Mouse (Mus musculus) olfactory bulb, adult 2 months (tissue): ENCODE measurements around the gene Tjp1. TPM values are rescaled to one million over a fixed set of nuclear protein-coding genes. Genes with fewer than 3 reads are reported as not detected.

Source experiments
- H3K27ac ChIP-seq: fragments of 200-500 bp; 2 replicates; pipeline ENCODE4 v1.5.1; 2012; ENCODE audit warnings: low read depth, low read length; ENCODE audit not compliant: insufficient read depth
- H3K4me1 ChIP-seq: fragments of 200-500 bp; 2 replicates; pipeline ENCODE4 v1.6.1; 2012; ENCODE audit warnings: low read length; ENCODE audit not compliant: control insufficient read depth, insufficient read depth
- H3K4me3 ChIP-seq: fragments of 200-500 bp; 2 replicates; pipeline ENCODE4 v1.5.1; 2012; ENCODE audit warnings: mild to moderate bottlenecking, low read depth, low read length, moderate library complexity; ENCODE audit not compliant: insufficient read depth
- CTCF ChIP-seq: fragments of 200-500 bp; IDR thresholded peaks from 2 replicates; pipeline ENCODE4 v1.5.1; 2012; ENCODE audit warnings: low read depth, mild to moderate bottlenecking, low read length, moderate library complexity; ENCODE audit not compliant: insufficient read depth
- POLR2A ChIP-seq: fragments of 200-500 bp; IDR thresholded peaks from 2 replicates; pipeline ENCODE4 v1.6.1; 2012; ENCODE audit warnings: mild to moderate bottlenecking, low read depth, low read length, moderate library complexity; ENCODE audit not compliant: insufficient read depth
- WGBS: fragments of 180-500 bp; shearing (Covaris S2); methylation state at CpG from one replicate; pipeline ENCODE4 v1.1.7; 2018; 5-methylcytosine and 5-hydroxymethylcytosine counted together
- polyA plus RNA-seq: library from polyadenylated mRNA; stranded (reverse); fragments of >200 nt; gene quantifications from 2 replicates; pipeline ENCODE4 v1.2.4, GENCODE M21; 2012; ENCODE audit warnings: low replicate concordance; ENCODE audit not compliant: missing spikeins, insufficient read depth, insufficient read length

Gene Tjp1
- polyA plus RNA-seq, 1 experiment = not detected

DNA sequence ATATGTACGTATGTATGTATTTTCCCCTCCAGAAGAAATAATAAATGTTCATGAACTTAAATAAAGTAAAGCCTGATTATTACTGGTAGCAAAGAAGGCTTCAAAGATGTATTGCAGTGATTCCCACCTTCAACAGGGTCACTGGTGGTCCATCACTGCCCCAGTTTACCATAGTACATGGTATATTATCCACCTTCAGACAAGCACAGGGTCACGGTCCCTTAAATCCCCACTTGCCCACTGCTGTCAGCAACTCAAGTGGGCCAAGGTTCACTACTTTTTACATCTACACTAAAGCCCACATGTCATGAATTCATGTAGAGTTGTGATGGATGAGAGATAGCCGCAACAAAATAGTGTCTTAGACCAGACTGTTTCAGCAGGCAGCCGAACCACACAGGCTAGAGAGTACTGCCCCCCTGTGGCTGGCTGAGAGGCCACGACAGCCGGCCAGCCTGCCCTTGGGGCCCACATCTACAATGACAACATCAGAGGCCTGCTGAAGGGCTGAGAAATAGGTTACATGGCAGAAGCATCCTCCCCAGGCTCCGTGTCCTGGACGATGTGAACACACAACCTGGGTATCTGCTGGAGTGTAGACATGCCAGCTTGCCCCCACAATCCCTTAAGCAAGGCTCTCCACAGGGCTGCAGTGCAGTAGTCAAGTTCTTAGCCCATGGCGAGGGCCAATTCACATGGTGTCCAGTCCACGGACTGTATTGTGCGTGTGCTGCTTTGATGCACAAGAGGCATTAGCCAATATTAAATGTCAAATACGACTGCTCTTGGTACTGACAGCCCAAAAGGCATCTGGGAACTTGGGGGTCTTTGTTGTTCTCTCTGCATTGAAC is 29.6 kb downstream of the Tjp1 start:
- WGBS = 64% methylated on average over 12 of the region's 12 CpGs
- TF ChIP-seq POLR2A (no peak), CTCF (peak; percentile 50; the same call in 1 of the 2 replicates)
- Histone ChIP-seq H3K27ac (no peak overlapping the region), H3K4me1 (peaks cover 6% of the 10 kb centered on the region; the same call in 1 of the 2 replicates), H3K4me3 (no peak overlapping the region)

DNA sequence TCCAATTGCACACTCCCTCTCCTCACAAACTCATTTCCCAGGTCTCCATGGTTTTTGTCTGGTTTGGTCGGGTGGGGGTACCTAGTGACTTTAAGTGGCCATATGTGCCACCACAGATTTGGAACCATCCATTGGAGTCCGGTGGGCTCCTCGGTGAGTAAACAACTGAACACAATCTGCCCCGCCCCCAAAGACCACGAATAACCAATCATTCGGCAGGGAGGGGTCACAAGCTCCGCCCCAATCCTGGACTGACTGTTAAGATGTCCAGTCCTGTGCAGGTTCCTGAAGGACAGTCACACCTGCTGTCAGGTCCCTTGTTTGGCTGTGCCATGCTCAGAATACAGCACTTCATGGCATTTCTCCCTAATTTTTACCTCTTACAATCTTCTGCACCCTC is 37.1 kb downstream of the Tjp1 start:
- Histone ChIP-seq H3K4me3 (no peak overlapping the region), H3K27ac (no peak overlapping the region), H3K4me1 (peaks cover 5% of the 10 kb centered on the region; the same call in 1 of the 2 replicates)
- WGBS = 89% methylated on average over 7 of the region's 7 CpGs
- TF ChIP-seq POLR2A (no peak), CTCF (no peak)

DNA sequence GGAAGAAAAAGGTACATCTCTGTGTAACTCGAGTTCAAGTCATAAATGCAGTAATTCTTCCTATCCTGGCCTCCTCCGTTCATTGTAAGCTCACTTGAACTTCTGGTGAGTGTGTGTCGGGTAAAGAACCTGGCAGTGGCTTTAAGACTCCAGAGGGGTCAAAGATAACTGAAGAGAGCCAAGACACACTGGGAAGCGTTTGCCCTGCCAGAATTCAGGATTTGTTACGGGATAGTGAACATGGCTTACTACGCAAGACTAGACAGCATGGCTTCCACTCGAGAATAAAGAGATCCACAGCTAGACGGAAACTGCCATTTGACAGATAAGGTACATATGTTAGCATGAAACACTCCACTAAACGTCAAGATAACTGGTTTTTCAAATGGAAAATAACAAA is 37.8 kb downstream of the Tjp1 start:
- H3K4me3 ChIP-seq = no peak overlapping the region
- 84% methylated on average over 9 of the region's 9 CpGs for WGBS
- peaks cover 5% of the 10 kb centered on the region; the same call in 1 of the 2 replicates for H3K4me1 ChIP-seq
- TF ChIP-seq POLR2A = no peak
- no peak for TF ChIP-seq CTCF
- H3K27ac ChIP-seq = no peak overlapping the region

DNA sequence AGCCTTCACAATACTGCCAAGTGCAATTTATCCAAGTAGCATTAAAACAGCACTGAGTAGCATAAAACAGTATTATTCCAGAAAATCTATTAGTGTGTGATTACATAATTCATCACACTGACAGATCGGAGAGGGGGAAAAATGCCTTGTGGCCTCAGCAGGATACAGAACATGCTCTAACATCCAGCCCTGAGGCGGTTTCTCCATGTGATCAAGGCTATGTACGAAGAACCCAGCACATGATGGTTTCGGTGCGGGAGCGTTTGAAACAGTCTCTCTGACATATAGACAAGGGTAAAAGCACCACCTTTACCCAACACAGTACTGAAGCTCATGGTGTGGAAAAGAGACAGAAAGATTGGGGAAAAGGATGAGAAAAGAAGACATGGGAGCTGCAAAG is 38.4 kb downstream of the Tjp1 start:
- Histone ChIP-seq H3K27ac (no peak overlapping the region), H3K4me1 (peaks cover 5% of the 10 kb centered on the region; the same call in 1 of the 2 replicates), H3K4me3 (no peak overlapping the region)
- TF ChIP-seq POLR2A (no peak), CTCF (no peak)
- WGBS = 91% methylated on average over 6 of the region's 6 CpGs

DNA sequence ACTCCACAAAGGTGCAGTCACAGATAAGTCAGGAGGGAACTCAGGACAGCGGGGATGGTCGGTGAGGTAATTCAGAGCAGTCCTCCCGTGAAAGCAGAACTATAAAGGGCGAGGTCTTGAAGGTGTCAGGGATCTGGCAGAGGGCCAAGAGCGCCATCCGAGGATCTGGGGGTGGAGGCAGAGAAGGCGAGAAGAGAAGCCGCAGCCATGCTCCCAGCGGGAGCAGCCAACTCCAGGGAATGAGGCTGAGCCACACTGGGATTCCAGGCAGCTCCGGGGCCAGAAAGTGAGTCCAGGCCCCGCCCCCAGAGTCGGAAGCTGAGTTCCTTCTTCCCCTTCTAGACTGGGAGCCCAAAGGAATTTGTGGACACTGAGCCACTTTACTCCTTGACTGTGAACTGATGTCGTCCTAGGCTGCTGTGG is 41.3 kb downstream of the Tjp1 start:
- no peak overlapping the region for H3K4me3 ChIP-seq
- H3K27ac ChIP-seq = no peak overlapping the region
- H3K4me1 ChIP-seq = peaks cover 5% of the 10 kb centered on the region; the same call in 1 of the 2 replicates
- 33% methylated on average over 13 of the region's 13 CpGs for WGBS
- TF ChIP-seq POLR2A = no peak
- TF ChIP-seq CTCF = no peak

DNA sequence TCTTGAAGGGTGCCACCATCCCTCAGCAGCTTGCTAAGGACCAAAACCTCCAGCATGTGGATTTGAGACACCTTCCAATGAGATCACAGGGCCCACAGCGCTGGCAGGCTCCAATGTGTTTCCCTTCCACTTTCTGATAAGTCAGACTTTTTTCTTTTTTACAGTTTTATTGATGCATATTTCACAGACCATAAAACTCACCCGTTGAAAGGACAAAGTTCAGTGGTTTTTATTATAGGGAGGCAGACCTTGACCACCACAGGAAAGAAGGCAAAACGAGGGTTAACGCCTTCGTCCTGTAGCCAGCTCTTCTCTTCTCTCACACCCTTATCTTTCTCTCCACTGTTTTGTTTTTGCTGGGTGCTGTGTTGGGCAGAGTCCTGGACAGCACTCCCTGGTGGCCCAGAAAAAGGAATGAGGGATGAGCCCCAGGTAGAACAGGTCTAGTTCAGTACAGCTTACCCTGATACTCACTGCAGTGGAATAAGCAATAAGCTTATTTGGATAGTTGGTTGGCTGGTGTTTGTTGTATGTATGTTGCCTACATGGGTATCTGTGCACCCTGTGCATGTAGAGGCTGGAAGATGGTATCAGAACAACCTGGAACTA is 43.3 kb downstream of the Tjp1 start:
- H3K27ac ChIP-seq = no peak overlapping the region
- peaks cover 5% of the 10 kb centered on the region; the same call in 1 of the 2 replicates for H3K4me1 ChIP-seq
- TF ChIP-seq CTCF (no peak), POLR2A (no peak)
- WGBS = 87% methylated on average over 5 of the region's 5 CpGs
- H3K4me3 ChIP-seq = no peak overlapping the region

DNA sequence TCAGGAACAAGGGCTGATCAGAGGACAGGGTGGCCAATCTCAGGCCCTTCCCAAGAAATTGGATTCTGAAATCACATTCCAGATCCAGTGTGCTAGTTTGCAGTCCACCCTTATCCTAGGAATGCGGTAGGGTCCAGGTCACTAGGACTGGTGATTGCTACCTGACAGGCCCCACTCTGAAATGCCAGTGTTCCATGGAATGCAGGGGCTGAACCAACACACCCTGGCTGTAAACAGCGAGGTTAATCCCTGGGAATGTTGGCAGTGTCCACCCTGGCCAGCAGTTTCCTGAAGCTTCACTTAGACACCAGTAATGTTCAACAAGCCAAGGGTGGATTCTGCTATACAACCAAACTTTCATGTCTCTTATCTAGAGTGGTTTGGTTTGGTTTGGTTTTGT is 45.4 kb downstream of the Tjp1 start:
- Histone ChIP-seq H3K4me3 (no peak overlapping the region), H3K27ac (no peak overlapping the region), H3K4me1 (peaks cover 5% of the 10 kb centered on the region; the same call in 1 of the 2 replicates)
- TF ChIP-seq CTCF (no peak), POLR2A (no peak)
- 89% methylated on average over 2 of the region's 2 CpGs for WGBS

DNA sequence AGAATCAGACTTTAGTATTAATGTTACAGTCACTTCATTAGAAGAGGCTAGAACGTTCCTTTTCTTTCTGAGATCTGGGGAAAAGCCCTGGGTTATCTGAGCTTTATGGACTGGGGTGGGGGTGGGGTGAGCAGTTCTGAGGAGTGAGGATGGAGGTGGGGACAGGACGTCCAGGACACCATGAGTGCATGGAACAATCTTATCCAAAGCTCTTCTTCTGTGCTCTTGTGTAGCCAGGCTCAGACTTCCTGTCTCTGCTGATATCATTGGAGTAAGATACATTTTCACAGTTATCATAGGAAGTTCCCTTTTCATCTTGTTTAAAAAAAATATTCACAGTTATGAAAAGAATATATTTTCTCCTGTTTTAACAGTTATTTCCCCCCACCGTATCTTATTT is 55.5 kb downstream of the Tjp1 start:
- Histone ChIP-seq H3K4me1 (peaks cover 12% of the 10 kb centered on the region), H3K4me3 (no peak overlapping the region), H3K27ac (no peak overlapping the region)
- WGBS = 85% methylated on average over 3 of the region's 3 CpGs
- TF ChIP-seq CTCF (no peak), POLR2A (no peak)

DNA sequence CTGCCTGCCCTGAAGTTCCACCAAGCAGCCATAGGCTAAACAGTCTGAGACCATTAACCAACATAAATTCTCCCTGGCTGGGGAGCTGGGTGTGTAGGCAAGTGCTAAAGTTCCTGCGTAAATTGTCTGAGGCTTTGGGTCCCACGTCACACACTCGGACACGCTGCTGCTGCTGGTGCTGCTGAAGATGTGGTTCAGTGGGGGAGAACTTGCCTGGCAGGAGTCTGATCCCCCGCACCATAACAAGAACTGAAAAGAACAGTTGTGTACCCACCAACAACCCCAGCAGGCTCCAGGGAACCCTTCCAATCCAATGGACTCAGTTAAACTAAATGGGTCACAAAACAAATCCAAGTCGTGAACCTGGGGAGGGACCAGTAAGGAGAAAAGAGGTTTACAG is 56.2 kb downstream of the Tjp1 start:
- H3K4me1 ChIP-seq = peaks cover 14% of the 10 kb centered on the region
- no peak for TF ChIP-seq CTCF
- no peak for TF ChIP-seq POLR2A
- no peak overlapping the region for H3K27ac ChIP-seq
- H3K4me3 ChIP-seq = no peak overlapping the region
- 88% methylated on average over 6 of the region's 6 CpGs for WGBS
